Mouse (Mus musculus) mesoderm, embryonic 11.5 days (tissue): ENCODE measurements around the gene Atp8a1.

Experiments
- DNase-seq: peaks from one replicate; pipeline ENCODE4 v3.0.0-alpha.2; 2012; ENCODE audit warnings: low read depth, low spot score

Gene Atp8a1

DNA sequence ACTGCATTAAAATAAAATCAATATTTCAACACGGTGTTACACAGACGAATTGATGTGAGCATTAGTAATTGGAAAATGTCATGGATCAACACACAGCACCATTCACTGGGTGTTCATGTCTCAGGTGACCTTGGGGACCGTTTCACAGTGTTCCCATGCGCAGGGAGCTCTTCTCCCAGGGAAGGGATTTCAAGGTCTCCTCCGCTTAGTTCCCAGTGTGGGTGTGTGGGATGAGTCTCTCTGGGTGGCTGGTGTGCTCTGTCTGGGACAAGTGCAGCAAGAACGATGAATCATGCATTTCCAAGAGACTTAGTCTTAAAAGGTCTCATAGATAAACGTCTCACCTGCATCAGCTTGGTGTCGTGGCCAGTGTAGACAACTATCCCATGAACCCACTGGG lies 78.5 kb downstream of the Atp8a1 start:
- DNase-seq, result no peak

DNA sequence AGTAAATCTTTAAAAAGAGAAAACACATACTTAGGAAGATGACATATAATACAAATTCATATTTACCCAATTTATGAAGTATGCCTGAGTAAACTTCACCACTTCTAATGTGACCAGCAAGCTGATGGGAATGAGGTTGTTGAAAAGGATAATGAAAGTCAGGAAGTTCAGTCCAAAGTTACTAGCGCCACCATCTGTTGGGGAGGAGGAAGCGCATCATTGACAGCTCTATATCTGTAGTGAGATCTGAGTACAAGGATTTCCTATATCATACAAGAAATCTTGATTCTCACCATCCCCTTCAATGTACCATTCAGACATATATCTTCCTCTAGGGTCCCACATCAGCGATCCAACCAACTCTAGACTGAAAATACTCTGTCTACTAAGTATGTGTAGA lies 82.4 kb downstream of the Atp8a1 start:
- no peak for DNase-seq

DNA sequence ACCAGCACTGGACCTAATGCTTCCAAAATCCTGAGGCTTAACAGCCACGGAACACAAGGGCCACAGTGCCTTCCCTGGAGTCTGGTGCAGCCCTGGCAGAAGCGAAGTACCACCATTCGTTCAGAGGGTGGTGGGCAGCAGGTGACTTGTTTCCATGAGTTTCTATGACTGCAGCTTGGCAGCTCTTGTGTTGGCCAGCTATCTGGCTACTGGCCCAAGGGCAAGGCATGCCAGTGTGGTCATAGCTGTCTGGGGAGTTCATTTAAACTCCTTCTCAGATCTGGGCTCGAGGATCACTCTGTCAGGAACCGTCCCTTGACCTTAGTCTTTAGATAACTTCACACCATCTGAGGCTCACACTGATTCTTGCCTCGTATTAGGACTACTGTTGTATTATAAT lies 89.1 kb downstream of the Atp8a1 start:
- no peak for DNase-seq

DNA sequence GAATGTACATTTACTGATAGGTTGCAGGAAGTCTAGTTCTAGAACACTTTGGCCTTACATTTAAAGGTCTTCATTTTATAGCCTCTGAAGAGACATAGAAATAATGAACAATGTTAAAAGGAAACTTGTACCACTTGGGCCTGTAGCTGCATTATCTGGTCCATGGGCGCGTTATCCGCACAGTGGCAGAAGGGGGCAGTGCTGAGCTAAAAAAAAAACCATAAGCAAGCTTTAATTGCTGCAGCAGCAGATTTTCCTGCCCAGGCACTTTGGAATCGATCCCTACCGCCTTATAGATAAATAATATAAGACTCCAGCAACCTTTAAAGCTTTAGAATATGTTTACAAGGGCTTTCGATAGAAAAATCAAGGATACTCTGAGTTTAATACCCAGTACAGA lies 91.1 kb downstream of the Atp8a1 start:
- peak; percentile 55 for DNase-seq

DNA sequence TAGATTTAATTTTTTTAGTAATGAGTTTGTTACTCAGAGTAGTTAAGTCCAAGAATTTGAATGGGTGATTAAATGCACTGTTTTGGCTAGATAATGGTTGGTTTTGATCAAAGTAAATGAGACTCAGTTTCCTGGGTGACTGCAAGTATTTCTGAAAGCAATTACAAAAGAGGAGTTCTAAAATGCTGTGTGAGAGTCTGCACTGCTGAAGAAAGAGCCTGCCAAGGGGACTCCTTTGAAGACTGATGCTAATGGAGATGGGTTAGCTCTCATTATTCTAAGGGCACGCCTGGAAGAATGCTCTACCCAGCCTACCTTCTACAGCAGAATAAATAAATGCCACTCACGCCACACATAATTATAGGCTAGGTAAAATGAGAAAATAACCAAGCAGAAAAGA lies 94.2 kb downstream of the Atp8a1 start:
- no peak for DNase-seq

DNA sequence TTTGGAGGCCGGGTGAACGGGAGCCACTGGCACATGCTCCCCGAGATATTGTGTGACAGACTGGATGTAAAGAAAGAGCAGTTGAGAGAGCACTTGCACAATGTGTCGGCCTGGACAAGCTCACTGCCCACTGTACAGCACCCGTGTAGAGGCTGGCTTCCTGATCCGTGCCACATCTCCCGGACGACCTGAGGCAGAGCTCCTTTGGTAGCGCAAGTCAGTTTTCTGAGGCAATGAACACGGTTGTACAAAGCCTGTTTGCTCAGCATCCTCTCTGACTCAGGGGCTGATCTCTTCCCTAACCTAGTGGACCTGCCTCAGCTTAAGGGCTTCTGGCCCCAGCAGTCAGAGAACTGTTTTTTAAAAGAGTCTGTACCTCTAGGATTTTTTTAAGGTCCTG lies 94.6 kb downstream of the Atp8a1 start:
- DNase-seq, result no peak

DNA sequence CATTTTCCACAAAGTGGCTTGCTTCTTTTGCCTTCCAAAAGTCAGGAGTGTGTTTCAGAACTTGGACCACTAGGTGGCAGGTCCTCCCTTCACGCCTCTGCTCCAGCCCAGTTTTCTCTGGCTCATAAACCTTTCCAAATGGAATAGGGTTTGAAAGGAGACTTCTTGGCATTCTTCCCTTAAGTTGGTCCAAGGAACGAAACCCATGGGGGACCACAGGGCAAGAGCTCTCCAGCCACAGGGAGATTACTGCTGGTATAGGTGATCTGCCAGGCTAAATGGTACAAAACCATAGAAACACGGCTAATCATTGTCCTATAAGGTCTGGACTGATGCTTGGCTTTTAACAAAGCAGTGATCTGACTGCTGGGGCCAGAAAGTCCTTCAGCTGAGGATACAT lies 95.2 kb downstream of the Atp8a1 start:
- peak; percentile 60 for DNase-seq

DNA sequence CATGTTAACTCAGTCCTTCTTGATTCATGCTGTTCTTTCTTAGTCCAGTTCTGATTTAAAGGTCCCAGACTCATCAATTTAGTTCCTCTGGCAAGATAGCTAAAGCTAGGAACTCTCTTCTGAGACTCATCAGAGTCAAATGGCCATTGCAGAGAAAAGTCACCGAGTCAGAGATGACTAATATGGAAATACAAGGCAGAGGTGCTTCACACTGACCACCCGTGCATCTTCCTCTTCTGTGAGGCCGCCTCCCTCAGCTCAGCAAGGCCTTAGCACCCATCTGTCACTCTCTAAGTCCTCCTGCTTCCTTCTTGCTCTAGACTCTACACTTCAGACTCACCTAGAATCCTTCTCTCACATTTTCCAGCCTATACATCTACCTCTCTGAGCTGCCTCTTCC lies 108.0 kb downstream of the Atp8a1 start:
- no peak for DNase-seq

DNA sequence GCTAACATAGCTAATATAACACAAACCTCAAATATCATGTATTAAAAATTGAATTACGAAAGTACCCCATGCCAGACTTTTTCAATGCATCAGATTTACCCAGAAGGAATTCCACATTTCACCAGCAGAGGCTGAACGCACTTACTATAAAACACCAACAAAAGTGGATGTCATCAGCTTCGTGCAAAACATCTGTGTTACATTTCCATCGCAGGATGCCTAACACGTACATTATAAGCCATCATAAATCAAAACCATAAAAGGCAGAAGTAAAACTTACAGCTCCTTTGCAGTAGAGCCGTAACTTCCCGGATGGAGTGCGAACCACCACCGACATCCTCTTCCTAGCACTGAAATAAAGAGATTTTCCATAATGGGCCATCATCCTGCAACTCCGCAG lies 109.1 kb downstream of the Atp8a1 start:
- DNase-seq, result peak; percentile 44

DNA sequence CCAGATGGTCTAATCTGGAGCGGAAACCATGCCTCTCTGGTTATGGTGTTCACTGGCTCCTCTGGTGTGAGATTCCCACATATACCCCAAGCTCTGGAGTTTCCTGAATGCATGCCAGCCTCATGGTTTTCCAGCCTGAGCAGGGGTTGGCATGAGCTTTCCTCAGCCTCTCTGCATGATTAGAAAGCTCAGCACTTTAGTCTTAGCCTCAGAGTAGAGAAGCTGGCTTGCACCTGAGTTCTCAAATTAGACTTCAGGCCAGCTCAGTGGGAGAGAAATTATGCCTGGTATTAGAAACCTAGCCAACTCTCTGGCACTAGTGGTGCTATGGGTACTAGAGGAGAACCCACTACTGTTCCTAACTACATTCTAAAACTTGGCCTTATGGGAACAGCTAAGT lies 111.5 kb downstream of the Atp8a1 start:
- DNase-seq, result no peak

DNA sequence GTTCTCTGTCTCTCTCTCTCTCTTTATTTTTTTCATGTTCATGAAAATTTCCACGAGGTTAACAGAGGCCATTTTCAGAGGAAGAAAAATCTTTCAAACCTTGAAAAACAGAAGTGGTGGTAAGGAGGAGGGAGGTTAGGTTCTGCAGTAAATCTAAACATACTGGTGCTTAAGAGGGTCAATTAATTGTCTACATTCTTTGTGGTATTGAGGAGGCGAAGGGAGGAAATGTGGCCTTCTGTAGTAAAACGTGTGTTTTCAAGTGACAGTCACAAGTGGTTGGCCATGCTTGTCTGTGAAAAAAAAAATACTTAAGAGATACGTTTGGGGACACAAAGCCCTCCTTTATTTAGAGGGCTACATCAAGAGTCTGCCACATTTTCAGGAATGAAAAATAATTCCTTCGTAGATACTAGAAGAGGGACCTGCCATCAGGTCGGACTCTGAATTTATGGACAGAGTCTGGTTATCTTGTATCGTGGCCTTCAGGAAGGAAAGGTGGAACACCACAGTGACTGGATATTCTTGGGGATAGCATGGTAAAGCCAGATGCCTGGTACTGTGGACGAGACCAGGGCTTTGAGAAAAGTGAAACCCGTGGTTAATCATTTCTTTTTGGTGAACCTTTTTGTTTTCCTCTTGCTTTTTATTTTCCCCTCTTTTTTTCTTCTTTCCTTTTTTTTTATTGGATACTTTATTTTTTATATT lies 113.5 kb downstream of the Atp8a1 start:
- no peak for DNase-seq

DNA sequence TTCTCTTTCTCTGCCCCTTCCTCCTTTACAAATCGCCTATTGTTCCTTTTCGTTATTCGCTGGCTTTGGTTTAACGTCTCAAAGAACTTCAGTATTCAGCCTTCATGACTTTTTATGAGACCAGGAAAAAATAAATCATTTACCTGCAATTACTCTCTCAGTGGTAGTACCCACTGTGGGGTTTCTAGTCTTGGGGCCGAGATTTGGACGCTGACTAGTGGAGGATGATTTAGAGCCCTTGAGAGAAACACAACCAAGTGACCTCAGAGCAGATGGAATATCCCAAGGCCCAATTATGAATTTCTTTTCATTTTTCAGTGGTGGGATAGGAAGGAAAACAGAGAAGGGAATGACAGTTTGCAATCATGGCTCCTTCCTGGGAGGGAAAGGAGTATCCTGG lies 114.1 kb downstream of the Atp8a1 start:
- no peak for DNase-seq

DNA sequence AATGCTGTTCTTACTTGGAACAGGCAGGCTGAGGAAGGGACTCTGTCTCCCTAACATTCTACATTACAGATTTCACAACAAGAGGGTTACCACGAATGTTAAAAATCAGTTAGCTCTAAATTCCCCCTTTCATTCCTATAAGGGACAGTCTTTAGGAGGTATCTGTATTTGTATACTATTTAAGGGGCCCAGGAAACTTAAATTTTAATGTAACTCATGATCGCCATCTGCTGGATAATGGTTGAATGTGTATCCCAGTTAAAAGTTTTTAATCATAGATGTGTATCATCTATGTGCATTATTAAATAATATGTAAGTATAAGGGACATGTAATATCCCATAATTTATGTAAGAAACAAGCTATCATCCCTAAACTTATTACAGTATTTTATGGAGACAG lies 119.5 kb downstream of the Atp8a1 start:
- peak; percentile 48 for DNase-seq

DNA sequence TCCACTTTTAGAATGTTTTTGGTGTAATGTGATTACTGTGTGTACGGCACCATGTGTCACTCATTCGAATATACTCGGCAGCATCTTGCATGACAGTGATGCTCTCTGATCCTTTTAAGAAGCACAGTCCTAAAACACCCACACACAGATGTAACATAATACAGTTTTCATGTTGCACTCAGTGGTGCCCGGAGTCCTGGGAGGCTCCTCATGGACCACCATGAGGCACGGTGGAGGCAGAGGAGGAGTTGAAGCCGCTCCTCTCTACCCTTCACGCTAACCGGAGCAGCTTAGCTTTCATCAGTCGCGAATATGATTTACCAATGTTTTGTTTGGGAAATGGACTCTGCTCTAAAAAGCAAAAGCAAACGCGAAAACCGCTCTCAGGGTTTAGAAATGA lies 120.4 kb downstream of the Atp8a1 start:
- no peak for DNase-seq

DNA sequence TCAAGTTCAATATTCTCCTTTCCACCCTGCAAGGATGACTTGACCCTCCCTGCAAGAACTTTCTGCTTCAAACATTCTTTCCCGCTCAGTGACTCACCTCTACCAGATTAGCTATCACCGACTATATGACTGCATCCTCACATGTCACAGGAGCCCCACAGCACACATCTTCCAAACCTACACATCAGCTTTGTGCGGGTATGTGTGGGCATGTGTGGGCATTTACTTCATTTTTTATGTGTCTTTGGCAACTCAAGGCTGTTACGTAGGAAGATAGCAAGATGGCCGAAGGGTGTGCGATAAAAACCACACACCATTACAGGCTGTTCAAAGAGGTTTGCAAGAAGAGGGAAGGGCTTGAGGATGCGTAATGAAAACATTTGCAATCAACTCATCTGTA lies 145.6 kb downstream of the Atp8a1 start:
- no peak for DNase-seq

DNA sequence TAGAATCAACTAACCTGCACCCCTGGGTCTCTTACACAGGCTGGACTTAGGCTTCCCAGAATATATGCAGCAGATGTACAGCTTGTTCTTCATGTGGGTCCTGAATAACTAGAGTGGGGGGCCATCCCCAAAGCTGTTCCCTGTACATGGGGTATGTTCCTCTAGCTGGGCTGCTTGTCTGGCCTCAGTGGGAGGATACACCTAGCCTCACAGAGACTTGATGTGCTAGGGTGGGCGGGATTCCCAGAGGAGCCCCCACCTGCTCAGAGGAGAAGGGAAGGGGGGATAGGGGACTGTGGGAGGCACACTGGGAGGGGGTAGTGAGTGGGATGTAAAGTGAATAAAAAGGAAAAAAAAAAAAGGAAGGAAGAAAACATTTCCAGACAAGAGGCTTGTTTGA lies 147.8 kb downstream of the Atp8a1 start:
- no peak for DNase-seq

DNA sequence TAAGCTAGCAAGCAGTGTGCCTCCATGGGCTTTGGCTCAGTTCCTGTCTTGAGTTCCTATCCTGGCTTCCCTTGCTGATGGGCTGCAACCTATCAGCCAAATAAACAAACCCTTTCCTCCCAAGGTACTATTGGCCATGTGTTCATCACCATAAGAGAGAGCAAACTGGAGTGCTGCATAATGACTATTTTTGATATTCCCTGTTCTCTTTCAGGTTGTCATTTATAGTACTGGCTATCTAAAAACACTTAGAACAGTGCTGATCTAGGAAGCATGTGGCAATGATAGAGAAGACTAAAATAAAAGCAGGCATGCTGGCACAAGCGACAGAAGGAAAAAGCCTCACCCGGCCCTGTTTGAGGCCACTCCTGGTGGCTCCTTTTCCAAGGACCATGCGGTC lies 149.1 kb downstream of the Atp8a1 start:
- no peak for DNase-seq

DNA sequence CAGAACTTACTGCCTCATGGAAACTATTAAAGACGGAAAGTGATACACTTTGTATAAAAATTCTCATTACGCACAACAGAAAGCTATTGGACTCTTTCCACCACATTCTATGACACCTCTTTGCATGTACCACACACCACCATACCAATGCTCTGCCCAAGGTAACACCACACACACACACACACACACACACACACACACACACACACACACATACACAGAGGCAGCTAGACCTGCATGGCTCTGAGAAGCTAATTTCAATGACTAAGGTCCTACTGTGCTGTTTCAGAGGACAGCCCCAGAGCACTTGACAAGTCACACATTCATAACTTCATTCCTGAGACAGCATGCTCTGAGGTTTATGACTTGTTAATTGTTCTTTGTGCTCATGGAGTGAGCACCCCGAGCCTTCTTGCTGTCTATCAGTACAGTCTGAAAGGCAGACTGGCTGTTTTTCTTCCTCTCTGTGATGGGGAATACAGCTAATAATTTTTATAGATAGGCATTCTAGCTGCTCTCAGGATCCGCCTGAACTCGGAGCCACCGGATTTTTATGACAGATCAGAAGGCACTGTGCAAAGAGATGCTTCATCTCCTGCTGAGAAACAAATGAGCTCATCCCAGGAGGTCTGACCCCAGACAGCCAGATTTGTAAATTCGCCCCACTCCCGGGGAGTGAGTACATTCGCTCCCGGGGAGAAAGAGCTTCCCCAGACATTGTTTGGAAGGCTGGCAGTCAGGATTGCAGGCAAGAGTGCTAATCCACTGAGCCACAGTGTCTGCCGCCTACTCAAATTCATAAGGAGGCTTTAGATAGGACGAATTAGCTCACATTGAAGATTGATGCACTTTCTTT lies 150.3 kb downstream of the Atp8a1 start:
- peak; percentile 51 for DNase-seq

DNA sequence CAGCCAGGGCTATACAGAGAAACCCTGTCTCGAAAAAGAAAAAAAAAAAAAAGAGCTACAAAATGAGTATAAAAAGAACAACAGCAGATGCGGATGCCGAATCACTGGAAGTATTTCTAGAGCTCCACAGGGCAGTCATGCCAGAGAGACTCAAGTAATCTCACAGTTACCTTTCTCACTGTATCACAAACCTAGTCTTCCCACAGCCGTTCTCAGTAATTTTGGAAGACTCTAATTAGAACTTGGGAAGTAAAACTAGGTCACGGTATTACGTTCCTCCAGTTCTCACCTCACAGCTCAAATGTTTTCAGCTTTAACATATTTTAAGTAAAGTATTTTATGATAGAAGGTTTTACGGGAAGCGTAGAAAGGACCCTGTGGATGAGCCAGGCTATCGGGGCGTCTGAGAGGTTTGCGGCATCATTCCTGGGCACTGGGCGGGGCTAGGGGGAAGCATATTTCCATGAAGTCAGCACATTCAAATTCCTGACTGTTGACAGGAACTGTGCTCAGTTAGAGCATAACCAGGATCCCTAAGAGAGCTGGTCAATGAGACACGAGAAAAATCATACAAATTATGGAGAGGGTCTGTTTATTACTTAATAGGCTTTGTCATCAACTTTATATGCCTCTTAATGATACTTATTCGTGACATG lies 152.1 kb downstream of the Atp8a1 start:
- DNase-seq, result no peak

DNA sequence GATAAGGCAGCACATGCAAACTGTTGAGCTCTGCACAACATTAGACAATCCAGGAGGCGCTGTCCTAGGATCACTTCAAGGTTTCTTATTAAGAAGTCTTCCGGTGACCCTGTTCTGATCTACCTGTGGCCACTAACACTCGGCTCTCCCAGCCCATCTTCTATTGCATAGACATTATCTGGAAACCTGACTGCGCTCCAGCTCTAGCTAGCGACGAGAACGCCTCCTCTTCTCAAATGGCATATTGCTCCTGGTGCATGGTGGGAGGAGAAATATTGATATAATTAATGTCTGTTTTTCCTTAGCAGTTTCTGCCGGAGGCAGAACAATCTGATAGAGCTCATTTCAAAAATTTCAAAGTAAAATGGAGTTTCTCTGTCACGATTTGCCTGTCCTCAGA lies 156.9 kb downstream of the Atp8a1 start:
- DNase-seq, result no peak

DNA sequence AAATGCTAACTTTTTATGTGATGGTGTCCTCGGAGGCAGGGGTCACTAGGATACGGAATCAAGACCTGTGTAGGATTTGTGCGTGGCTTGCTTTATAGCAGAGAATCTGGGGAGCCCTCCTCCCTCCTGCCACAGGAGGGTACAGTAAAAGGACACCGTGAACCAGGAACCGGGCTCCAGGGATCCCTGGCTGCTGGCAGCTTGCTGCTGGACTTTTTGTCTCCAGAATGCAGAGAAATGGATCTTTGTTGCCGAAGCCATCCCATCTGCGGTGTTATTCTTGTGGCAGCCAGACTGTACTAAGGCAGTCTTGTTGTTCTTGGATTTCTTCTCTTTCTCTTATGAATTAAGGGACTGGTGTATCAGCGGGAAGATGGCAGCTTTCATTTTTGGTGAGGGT lies 159.2 kb downstream of the Atp8a1 start:
- DNase-seq, result no peak

DNA sequence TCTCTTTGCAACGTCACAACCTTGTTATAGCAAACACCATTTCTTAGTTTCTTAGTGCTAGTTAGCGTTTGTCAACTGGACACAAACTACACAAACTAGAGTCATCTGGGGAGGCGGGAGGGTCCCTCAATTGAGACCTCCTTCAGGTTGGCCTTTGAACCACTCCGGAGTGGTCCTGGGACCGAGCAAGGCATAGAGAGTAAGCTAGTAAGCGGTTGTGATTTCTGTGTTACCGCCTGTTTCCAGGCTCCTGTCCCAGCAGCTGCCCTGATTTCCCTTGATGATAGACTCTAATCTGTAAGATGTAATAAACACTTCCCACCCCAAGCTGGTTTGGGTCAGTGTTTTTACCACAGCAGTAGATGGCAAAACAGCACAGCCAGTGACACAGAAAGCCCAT lies 161.3 kb downstream of the Atp8a1 start:
- no peak for DNase-seq

DNA sequence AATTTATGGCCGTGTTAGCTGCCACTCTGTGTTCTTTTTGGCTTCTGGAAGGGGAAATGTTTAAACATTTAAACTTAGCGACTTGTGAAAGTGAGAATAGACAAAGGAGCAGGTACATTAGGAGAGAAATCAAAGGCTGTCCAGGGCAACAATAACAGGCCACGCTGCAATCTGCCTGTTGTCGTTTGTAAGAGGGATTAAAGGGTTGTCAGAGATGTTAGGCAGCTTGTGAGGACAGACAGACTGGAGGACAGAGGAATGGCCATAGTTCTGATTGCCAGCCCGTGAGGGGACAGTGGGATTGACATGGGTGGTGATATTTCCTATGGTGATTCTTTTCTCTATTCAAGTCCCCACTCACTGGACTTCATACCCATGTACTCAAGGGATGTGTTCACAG lies 161.8 kb downstream of the Atp8a1 start:
- DNase-seq, result no peak
